Mouse (Mus musculus): Measurements from ENCODE around the gene Dmxl2. TPM values are rescaled to one million over a fixed set of nuclear protein-coding genes. Genes with fewer than 3 reads are reported as not detected.

The Dmxl2 gene
- polyA plus RNA-seq, 1 experiment from 2014 or later, result 4.6 TPM

DNA sequence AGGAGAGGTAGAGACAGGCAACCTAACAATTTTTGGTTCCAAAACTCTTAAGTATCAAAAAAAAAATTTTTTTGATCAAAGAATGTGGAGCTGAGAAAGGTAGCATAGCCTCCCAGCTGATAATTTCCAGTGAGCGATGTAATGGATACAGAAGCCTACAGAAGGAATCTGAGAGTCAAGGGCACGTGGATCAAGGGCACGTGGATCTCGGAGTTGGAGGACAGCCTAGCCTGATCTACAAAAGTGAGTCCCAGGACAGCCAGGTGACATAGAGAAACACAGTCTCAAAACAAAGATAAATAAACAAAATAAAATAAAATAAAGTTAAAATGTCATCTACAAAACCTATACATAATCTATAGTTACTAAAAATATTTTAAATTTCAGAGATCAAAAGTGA lies 18.7 kb downstream of the Dmxl2 start:
- ATAC-seq (ENCODE audit: insufficient read depth) (no peak), DNase-seq (no peak)
- H3K9ac ChIP-seq, result no peak overlapping the region
- no peak for TF ChIP-seq CTCF (IDR thresholded peaks at IDR 0.05; ENCODE audit: low read depth)
- H3K4me3 ChIP-seq (ENCODE audit: low read depth, low read length), result no peak overlapping the region
- no peaks in the 10 kb centered on the region for H3K36me3 ChIP-seq (ENCODE audit: insufficient read depth)
- H3K27ac ChIP-seq (ENCODE audit: low read depth), result no peak overlapping the region
- H3K27me3 ChIP-seq (ENCODE audit: insufficient read depth, low read length), result no peaks in the 10 kb centered on the region
- WGBS, result 76% methylated on average over 4 of the region's 4 CpGs
- H3K9me3 ChIP-seq (ENCODE audit: low read depth, low read length), result no peaks in the 10 kb centered on the region
- H3K4me2 ChIP-seq, result no peak overlapping the region
- H3K4me1 ChIP-seq (ENCODE audit: insufficient read depth), result no peaks in the 10 kb centered on the region

- Histone ChIP-seq H3K4me3 (ENCODE audit: low read depth, low read length) (no peak overlapping the region), H3K36me3 (ENCODE audit: insufficient read depth) (no peaks in the 10 kb centered on the region), H3K9ac (no peak overlapping the region), H3K4me2 (no peak overlapping the region), H3K4me1 (ENCODE audit: insufficient read depth) (no peaks in the 10 kb centered on the region), H3K9me3 (ENCODE audit: low read depth, low read length) (no peaks in the 10 kb centered on the region), H3K27ac (ENCODE audit: low read depth) (no peak overlapping the region), H3K27me3 (ENCODE audit: insufficient read depth, low read length) (no peaks in the 10 kb centered on the region)
- WGBS, result 90% methylated on average over 1 of the region's 1 CpGs
- no peak for ATAC-seq (ENCODE audit: insufficient read depth)
- DNase-seq, result no peak
- TF ChIP-seq CTCF (IDR thresholded peaks at IDR 0.05; ENCODE audit: low read depth), result no peak
Observed at GRCm38 (mm10) chr9:54479054-54479453, 22.4 kb downstream of the Dmxl2 start.

DNA sequence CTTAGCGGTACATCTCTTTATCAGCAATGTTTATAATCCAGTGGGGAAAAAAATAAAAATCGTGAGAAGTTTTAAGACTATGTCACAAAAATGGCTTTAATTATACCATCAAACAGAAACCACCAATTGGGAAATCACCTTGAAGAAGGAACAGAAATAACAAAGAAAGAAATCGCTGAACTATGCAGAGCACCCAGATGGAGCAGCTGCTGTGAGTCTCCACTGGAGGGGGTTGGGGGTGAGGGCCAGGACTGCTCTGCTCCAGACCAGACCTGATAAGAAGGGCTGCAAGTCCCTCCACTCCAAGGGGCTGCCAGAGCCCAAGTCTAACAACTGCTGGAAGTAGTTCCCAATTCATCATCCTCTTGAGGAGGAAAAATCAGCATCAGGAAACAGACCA lies 23.3 kb downstream of the Dmxl2 start:
- no peaks in the 10 kb centered on the region for H3K9me3 ChIP-seq (ENCODE audit: low read depth, low read length)
- ATAC-seq (ENCODE audit: insufficient read depth) (no peak), DNase-seq (no peak)
- H3K27ac ChIP-seq (ENCODE audit: low read depth), result no peak overlapping the region
- H3K4me1 ChIP-seq (ENCODE audit: insufficient read depth), result no peaks in the 10 kb centered on the region
- no peak overlapping the region for H3K9ac ChIP-seq
- 57% methylated on average over 3 of the region's 3 CpGs for WGBS
- no peak overlapping the region for H3K4me3 ChIP-seq (ENCODE audit: low read depth, low read length)
- H3K36me3 ChIP-seq (ENCODE audit: insufficient read depth), result no peaks in the 10 kb centered on the region
- TF ChIP-seq CTCF (IDR thresholded peaks at IDR 0.05; ENCODE audit: low read depth), result no peak
- H3K27me3 ChIP-seq (ENCODE audit: insufficient read depth, low read length), result no peaks in the 10 kb centered on the region
- no peak overlapping the region for H3K4me2 ChIP-seq

DNA sequence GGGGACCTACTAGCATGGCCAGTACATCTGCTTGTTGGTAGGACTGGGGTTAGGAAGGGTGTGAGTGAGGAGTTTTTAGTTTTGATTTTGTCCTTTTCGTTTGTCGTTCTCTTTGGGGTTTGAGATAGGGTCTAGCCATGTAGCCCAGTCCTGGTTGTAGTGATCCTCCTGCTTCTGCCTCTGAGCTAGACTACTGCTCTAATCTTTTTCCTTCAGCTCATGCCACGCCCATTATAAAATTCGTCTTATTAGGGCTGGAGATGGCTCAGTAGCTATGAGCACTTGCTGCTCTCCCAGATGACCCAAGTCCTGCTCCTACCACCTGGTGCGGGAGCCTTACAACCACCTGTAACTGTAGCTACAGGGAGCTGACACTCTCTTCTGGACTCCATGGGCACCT lies 26.9 kb downstream of the Dmxl2 start:
- 84% methylated on average over 5 of the region's 5 CpGs for WGBS
- Histone ChIP-seq H3K36me3 (ENCODE audit: insufficient read depth) (no peaks in the 10 kb centered on the region), H3K4me2 (no peak overlapping the region), H3K4me1 (ENCODE audit: insufficient read depth) (no peaks in the 10 kb centered on the region), H3K27me3 (ENCODE audit: insufficient read depth, low read length) (no peaks in the 10 kb centered on the region), H3K9me3 (ENCODE audit: low read depth, low read length) (no peaks in the 10 kb centered on the region), H3K9ac (no peak overlapping the region), H3K4me3 (ENCODE audit: low read depth, low read length) (no peak overlapping the region), H3K27ac (ENCODE audit: low read depth) (no peak overlapping the region)
- DNase-seq (no peak), ATAC-seq (ENCODE audit: insufficient read depth) (no peak)
- no peak for TF ChIP-seq CTCF (IDR thresholded peaks at IDR 0.05; ENCODE audit: low read depth)

GRCm38 (mm10) chr9:54474031-54474430 lies 27.4 kb downstream of the Dmxl2 start:
- ATAC-seq (ENCODE audit: insufficient read depth) (no peak), DNase-seq (no peak)
- WGBS, result 54% methylated on average over 4 of the region's 4 CpGs
- Histone ChIP-seq H3K36me3 (ENCODE audit: insufficient read depth) (no peaks in the 10 kb centered on the region), H3K9me3 (ENCODE audit: low read depth, low read length) (no peaks in the 10 kb centered on the region), H3K4me1 (ENCODE audit: insufficient read depth) (no peaks in the 10 kb centered on the region), H3K4me3 (ENCODE audit: low read depth, low read length) (no peak overlapping the region), H3K27me3 (ENCODE audit: insufficient read depth, low read length) (no peaks in the 10 kb centered on the region), H3K27ac (ENCODE audit: low read depth) (no peak overlapping the region), H3K9ac (no peak overlapping the region), H3K4me2 (no peak overlapping the region)
- TF ChIP-seq CTCF (IDR thresholded peaks at IDR 0.05; ENCODE audit: low read depth), result no peak

GRCm38 (mm10) chr9:54472784-54473183 lies 28.6 kb downstream of the Dmxl2 start:
- no peak overlapping the region for H3K9ac ChIP-seq
- no peak for TF ChIP-seq CTCF (IDR thresholded peaks at IDR 0.05; ENCODE audit: low read depth)
- DNase-seq (no peak), ATAC-seq (ENCODE audit: insufficient read depth) (no peak)
- no peaks in the 10 kb centered on the region for H3K36me3 ChIP-seq (ENCODE audit: insufficient read depth)
- 29% methylated on average over 3 of the region's 3 CpGs for WGBS
- no peaks in the 10 kb centered on the region for H3K4me1 ChIP-seq (ENCODE audit: insufficient read depth)
- no peak overlapping the region for H3K4me3 ChIP-seq (ENCODE audit: low read depth, low read length)
- no peaks in the 10 kb centered on the region for H3K27me3 ChIP-seq (ENCODE audit: insufficient read depth, low read length)
- H3K4me2 ChIP-seq, result no peak overlapping the region
- no peak overlapping the region for H3K27ac ChIP-seq (ENCODE audit: low read depth)
- H3K9me3 ChIP-seq (ENCODE audit: low read depth, low read length), result no peaks in the 10 kb centered on the region

- no peak for DNase-seq
- no peak overlapping the region for H3K4me2 ChIP-seq
- H3K9me3 ChIP-seq (ENCODE audit: low read depth, low read length), result no peaks in the 10 kb centered on the region
- H3K27me3 ChIP-seq (ENCODE audit: insufficient read depth, low read length), result no peaks in the 10 kb centered on the region
- H3K27ac ChIP-seq (ENCODE audit: low read depth), result no peak overlapping the region
- no peaks in the 10 kb centered on the region for H3K4me1 ChIP-seq (ENCODE audit: insufficient read depth)
- H3K4me3 ChIP-seq (ENCODE audit: low read depth, low read length), result no peak overlapping the region
- WGBS, result 81% methylated on average over 2 of the region's 2 CpGs
- TF ChIP-seq CTCF (IDR thresholded peaks at IDR 0.05; ENCODE audit: low read depth), result no peak
- H3K9ac ChIP-seq, result no peak overlapping the region
- ATAC-seq (ENCODE audit: insufficient read depth), result no peak
- no peaks in the 10 kb centered on the region for H3K36me3 ChIP-seq (ENCODE audit: insufficient read depth)
Observed at GRCm38 (mm10) chr9:54469339-54469738, 32.1 kb downstream of the Dmxl2 start.

GRCm38 (mm10) chr9:54467433-54467933 lies 33.9 kb downstream of the Dmxl2 start:
- Histone ChIP-seq H3K27me3 (ENCODE audit: insufficient read depth, low read length) (no peaks in the 10 kb centered on the region), H3K36me3 (ENCODE audit: insufficient read depth) (no peaks in the 10 kb centered on the region), H3K27ac (ENCODE audit: low read depth) (no peak overlapping the region), H3K9ac (no peak overlapping the region), H3K9me3 (ENCODE audit: low read depth, low read length) (no peaks in the 10 kb centered on the region), H3K4me3 (ENCODE audit: low read depth, low read length) (no peak overlapping the region), H3K4me1 (ENCODE audit: insufficient read depth) (no peaks in the 10 kb centered on the region), H3K4me2 (no peak overlapping the region)
- DNase-seq (no peak), ATAC-seq (ENCODE audit: insufficient read depth) (no peak)
- 77% methylated on average over 1 of the region's 1 CpGs for WGBS
- no peak for TF ChIP-seq CTCF (IDR thresholded peaks at IDR 0.05; ENCODE audit: low read depth)
